Mouse (Mus musculus): ENCODE results near the gene Ano6. TPM values are rescaled to one million over a fixed set of nuclear protein-coding genes. Genes with fewer than 3 reads are reported as not detected.

Ano6 gene
- polyA plus RNA-seq, 1 experiment from 2014 or later = 16.2 TPM

- Histone ChIP-seq H3K36me3 (ENCODE audit: control insufficient read depth, insufficient read depth, low read length) (peaks cover 11% of the 10 kb centered on the region), H3K27ac (replicated peaks) (no peak overlapping the region), H3K4me3 (ENCODE audit: low read depth, low read length) (no peak overlapping the region), H3K27me3 (ENCODE audit: control insufficient read depth, insufficient read depth, low read length) (no peaks in the 10 kb centered on the region), H3K4me1 (replicated peaks; ENCODE audit: control insufficient read depth, insufficient read depth) (no peaks in the 10 kb centered on the region), H3K4me2 (replicated peaks; ENCODE audit: low read depth) (no peak overlapping the region), H3K9me3 (ENCODE audit: control insufficient read depth, low read length) (no peaks in the 10 kb centered on the region), H3K9ac (ENCODE audit: low read length) (no peak overlapping the region)
- ATAC-seq (ENCODE audit: low FRiP score, low TSS enrichment) = no peak
- 77% methylated on average over 3 of the region's 3 CpGs for WGBS
- no peak for TF ChIP-seq EP300 (optimal IDR thresholded peaks at IDR 0.05)
- TF ChIP-seq CTCF (IDR thresholded peaks at IDR 0.05; ENCODE audit: low read depth) = no peak
- DNase-seq (ENCODE audit: low spot score) = no peak
These were observed 126.7 kb downstream of the Ano6 start for GRCm38 (mm10) chr15:95917330-95917729.

- Histone ChIP-seq H3K4me1 (replicated peaks; ENCODE audit: control insufficient read depth, insufficient read depth) (no peaks in the 10 kb centered on the region), H3K4me3 (ENCODE audit: low read depth, low read length) (no peak overlapping the region), H3K36me3 (ENCODE audit: control insufficient read depth, insufficient read depth, low read length) (peaks cover 8% of the 10 kb centered on the region), H3K9ac (ENCODE audit: low read length) (no peak overlapping the region), H3K4me2 (replicated peaks; ENCODE audit: low read depth) (no peak overlapping the region), H3K27ac (replicated peaks) (no peak overlapping the region), H3K27me3 (ENCODE audit: control insufficient read depth, insufficient read depth, low read length) (no peaks in the 10 kb centered on the region), H3K9me3 (ENCODE audit: control insufficient read depth, low read length) (no peaks in the 10 kb centered on the region)
- no peak; the same call in 1 of the 2 replicates for ATAC-seq (ENCODE audit: low FRiP score, low TSS enrichment)
- WGBS = 42% methylated on average over 9 of the region's 9 CpGs
- DNase-seq (ENCODE audit: low spot score) = no peak
- TF ChIP-seq EP300 (optimal IDR thresholded peaks at IDR 0.05) = no peak
- TF ChIP-seq CTCF (IDR thresholded peaks at IDR 0.05; ENCODE audit: low read depth) = no peak
These were observed 129.4 kb downstream of the Ano6 start for GRCm38 (mm10) chr15:95920047-95920446.

GRCm38 (mm10) chr15:95921072-95921471 is 130.4 kb downstream of the Ano6 start:
- Histone ChIP-seq H3K27ac (replicated peaks) (no peak overlapping the region), H3K4me2 (replicated peaks; ENCODE audit: low read depth) (no peak overlapping the region), H3K36me3 (ENCODE audit: control insufficient read depth, insufficient read depth, low read length) (peaks cover 5% of the 10 kb centered on the region), H3K9me3 (ENCODE audit: control insufficient read depth, low read length) (no peaks in the 10 kb centered on the region), H3K9ac (ENCODE audit: low read length) (no peak overlapping the region), H3K27me3 (ENCODE audit: control insufficient read depth, insufficient read depth, low read length) (no peaks in the 10 kb centered on the region), H3K4me1 (replicated peaks; ENCODE audit: control insufficient read depth, insufficient read depth) (no peaks in the 10 kb centered on the region), H3K4me3 (ENCODE audit: low read depth, low read length) (no peak overlapping the region)
- no peak for DNase-seq (ENCODE audit: low spot score)
- WGBS = 88% methylated on average over 3 of the region's 3 CpGs
- TF ChIP-seq CTCF (IDR thresholded peaks at IDR 0.05; ENCODE audit: low read depth) = no peak
- no peak for TF ChIP-seq EP300 (optimal IDR thresholded peaks at IDR 0.05)
- ATAC-seq (ENCODE audit: low FRiP score, low TSS enrichment) = no peak

GRCm38 (mm10) chr15:95921639-95922038 is 131.0 kb downstream of the Ano6 start:
- WGBS = 91% methylated on average over 4 of the region's 4 CpGs
- ATAC-seq (ENCODE audit: low FRiP score, low TSS enrichment) (no peak), DNase-seq (ENCODE audit: low spot score) (no peak)
- no peaks in the 10 kb centered on the region for H3K27me3 ChIP-seq (ENCODE audit: control insufficient read depth, insufficient read depth, low read length)
- H3K9ac ChIP-seq (ENCODE audit: low read length) = no peak overlapping the region
- no peak overlapping the region for H3K4me3 ChIP-seq (ENCODE audit: low read depth, low read length)
- H3K9me3 ChIP-seq (ENCODE audit: control insufficient read depth, low read length) = no peaks in the 10 kb centered on the region
- no peak overlapping the region for H3K27ac ChIP-seq (replicated peaks)
- peaks cover 3% of the 10 kb centered on the region; the same call in 1 of the 2 replicates for H3K36me3 ChIP-seq (ENCODE audit: control insufficient read depth, insufficient read depth, low read length)
- no peak for TF ChIP-seq EP300 (optimal IDR thresholded peaks at IDR 0.05)
- no peak for TF ChIP-seq CTCF (IDR thresholded peaks at IDR 0.05; ENCODE audit: low read depth)
- H3K4me2 ChIP-seq (replicated peaks; ENCODE audit: low read depth) = no peak overlapping the region
- no peaks in the 10 kb centered on the region for H3K4me1 ChIP-seq (replicated peaks; ENCODE audit: control insufficient read depth, insufficient read depth)

- Histone ChIP-seq H3K27ac (replicated peaks) (no peak overlapping the region), H3K4me3 (ENCODE audit: low read depth, low read length) (no peak overlapping the region), H3K4me2 (replicated peaks; ENCODE audit: low read depth) (no peak overlapping the region), H3K4me1 (replicated peaks; ENCODE audit: control insufficient read depth, insufficient read depth) (no peaks in the 10 kb centered on the region), H3K27me3 (ENCODE audit: control insufficient read depth, insufficient read depth, low read length) (no peaks in the 10 kb centered on the region), H3K9ac (ENCODE audit: low read length) (no peak overlapping the region), H3K36me3 (ENCODE audit: control insufficient read depth, insufficient read depth, low read length) (peaks cover 3% of the 10 kb centered on the region; the same call in 1 of the 2 replicates), H3K9me3 (ENCODE audit: control insufficient read depth, low read length) (no peaks in the 10 kb centered on the region)
- 88% methylated on average over 6 of the region's 6 CpGs for WGBS
- DNase-seq (ENCODE audit: low spot score) = no peak
- TF ChIP-seq EP300 (optimal IDR thresholded peaks at IDR 0.05) (no peak), CTCF (IDR thresholded peaks at IDR 0.05; ENCODE audit: low read depth) (no peak)
- no peak for ATAC-seq (ENCODE audit: low FRiP score, low TSS enrichment)
These were observed 131.9 kb downstream of the Ano6 start for GRCm38 (mm10) chr15:95922558-95922957.

GRCm38 (mm10) chr15:95925334-95925986 is 134.8 kb downstream of the Ano6 start:
- Histone ChIP-seq H3K9ac (ENCODE audit: low read length) (no peak overlapping the region), H3K27me3 (ENCODE audit: control insufficient read depth, insufficient read depth, low read length) (no peaks in the 10 kb centered on the region), H3K4me2 (replicated peaks; ENCODE audit: low read depth) (no peak overlapping the region), H3K36me3 (ENCODE audit: control insufficient read depth, insufficient read depth, low read length) (peaks cover 3% of the 10 kb centered on the region; the same call in 1 of the 2 replicates), H3K4me1 (replicated peaks; ENCODE audit: control insufficient read depth, insufficient read depth) (no peaks in the 10 kb centered on the region), H3K27ac (replicated peaks) (no peak overlapping the region), H3K4me3 (ENCODE audit: low read depth, low read length) (no peak overlapping the region), H3K9me3 (ENCODE audit: control insufficient read depth, low read length) (no peaks in the 10 kb centered on the region)
- WGBS = 83% methylated on average over 8 of the region's 8 CpGs
- TF ChIP-seq EP300 (optimal IDR thresholded peaks at IDR 0.05) (no peak), CTCF (IDR thresholded peaks at IDR 0.05; ENCODE audit: low read depth) (no peak)
- no peak for DNase-seq (ENCODE audit: low spot score)
- no peak for ATAC-seq (ENCODE audit: low FRiP score, low TSS enrichment)

All from stomach, postnatal 0 days (tissue).